Mouse (Mus musculus) left cerebral cortex, adult 6 months (tissue): Measurements from ENCODE around the gene Ermap. TPM values are rescaled to one million over a fixed set of nuclear protein-coding genes. Genes with fewer than 3 reads are reported as not detected.

Source experiments
- long read RNA-seq, 2 experiments: library from polyadenylated mRNA; unstranded; transcript quantifications; one replicate each; pipeline ENCODE4 v2.0.0; 2019 to 2020
- polyA plus RNA-seq: library from polyadenylated mRNA; unstranded; fragments of <200 nt; fragmentation: Nextera tagmentation; gene quantifications from 2 replicates; pipeline ENCODE4 v1.2.3, GENCODE M21; 2021

The Ermap gene
- 0.18 and 0.22 TPM in 2 replicates for polyA plus RNA-seq
- long read RNA-seq, experiment 1, partial matches to known transcripts = 1 of 2 reads
- long read RNA-seq, experiment 1, other reads (novel, unspliced or antisense) = 1 of 2 reads
- long read RNA-seq, experiment 2 = 0 reads

DNA sequence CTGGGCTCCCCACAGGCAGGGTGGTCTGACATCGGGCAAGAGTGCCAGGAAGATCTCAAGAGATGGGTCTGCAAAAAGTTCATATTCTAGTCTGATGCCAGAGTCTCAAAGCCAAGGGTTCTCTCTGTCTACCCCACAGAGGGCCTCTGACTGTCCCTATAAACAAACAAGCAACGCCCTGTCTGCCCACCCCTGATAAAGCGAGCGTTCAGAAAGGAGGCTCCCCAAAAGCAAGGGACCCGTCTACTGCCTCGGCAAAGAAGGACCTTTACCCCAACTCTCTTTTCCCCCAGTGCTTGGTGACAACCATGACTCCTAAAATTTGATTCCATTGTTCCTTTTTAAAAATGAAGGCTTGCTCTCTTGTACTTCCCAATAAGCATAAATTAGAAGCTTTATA, at the start of gene Ermap:
Gene Ermap (minus strand): TSS at position 148 of the 400 bp plus-strand sequence.

GRCm38 (mm10) chr4:119232410-119233255, 42.8 kb upstream of the Ermap start, which contains the start of the genes AU022252 and P3h1:
Gene AU022252, minus strand, starts transcription at chr4:119232712.
Gene P3h1, plus strand, starts transcription at chr4:119232915.

GRCm38 (mm10) chr4:119218169-119218568, 28.4 kb upstream of the Ermap start, which contains the start of gene Tmem269:
Gene Tmem269, minus strand, starts transcription at chr4:119218217.

GRCm38 (mm10) chr4:119194909-119195581, 5.2 kb upstream of the Ermap start, which contains the start of gene Svbp:
Gene Svbp, plus strand, starts transcription at chr4:119195306.

DNA sequence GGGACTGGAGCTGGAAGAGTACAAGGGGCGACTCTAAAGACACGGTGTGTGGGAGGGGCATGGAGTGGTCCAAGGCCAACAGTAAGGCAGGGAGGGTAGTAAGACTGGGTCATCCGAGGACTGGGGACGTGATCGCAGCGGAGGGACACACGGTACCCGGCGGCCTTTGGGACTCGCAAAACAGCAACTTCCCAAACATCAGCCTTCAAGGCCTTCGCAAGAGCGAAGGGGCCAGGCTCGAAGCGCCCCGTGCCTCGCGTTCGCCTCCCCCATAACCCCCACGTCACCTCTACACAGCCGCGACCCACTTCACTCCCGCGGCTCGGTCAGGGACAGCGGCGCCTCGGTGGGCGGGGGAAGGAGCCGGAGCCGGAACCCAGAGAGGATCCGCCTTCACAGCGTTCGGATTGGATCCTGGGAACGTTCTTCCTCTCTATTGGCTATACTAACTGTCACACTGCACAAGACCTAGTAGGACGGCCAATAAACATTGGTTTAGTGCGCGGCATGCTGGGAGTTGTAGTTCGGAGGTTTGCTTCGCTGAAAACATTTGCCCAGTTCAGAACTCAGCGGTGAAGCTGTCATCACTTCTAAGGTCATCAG, 15.9 kb downstream of the Ermap start, which contains the start of gene Zfp691:
Gene Zfp691 (minus strand): TSS at position 345 of the 603 bp plus-strand sequence.

Other genes starting within 250 kb of the Ermap start
- not detected in 2 replicates for gene Lao1, start 228.4 kb downstream of the Ermap start, polyA plus RNA-seq
- gene Slc2a1, start 81.3 kb downstream of the Ermap start, polyA plus RNA-seq = 14.0 and 23.4 TPM in 2 replicates
- gene Zfp691, start 15.8 kb downstream of the Ermap start, polyA plus RNA-seq = 8.6 and 13.2 TPM in 2 replicates
- gene Svbp, start 5.3 kb upstream of the Ermap start, polyA plus RNA-seq = 75.1 and 79.5 TPM in 2 replicates
- 0.47 and 0.51 TPM in 2 replicates for gene Tmem269, start 28.2 kb upstream of the Ermap start, polyA plus RNA-seq
- 19.5 and 21.6 TPM in 2 replicates for gene AU022252, start 42.7 kb upstream of the Ermap start, polyA plus RNA-seq
- gene P3h1, start 42.9 kb upstream of the Ermap start, polyA plus RNA-seq = 2.5 TPM in 2 replicates
- gene Cldn19, start 65.4 kb upstream of the Ermap start, polyA plus RNA-seq = 0.29 TPM in 2 replicates
- 35.2 and 201 TPM in 2 replicates for gene Ybx1, start 104.6 kb upstream of the Ermap start, polyA plus RNA-seq
- gene Ppih, start 130.5 kb upstream of the Ermap start, polyA plus RNA-seq = 32.2 and 40.0 TPM in 2 replicates
- 9.3 and 9.8 TPM in 2 replicates for gene Ccdc30, start 225.5 kb upstream of the Ermap start, polyA plus RNA-seq
- 13.6 and 18.8 TPM in 2 replicates for gene Ppcs, start 232.4 kb upstream of the Ermap start, polyA plus RNA-seq
- 0.50 TPM in 1 of 2 replicates, not detected in the other for gene Zmynd12, start 232.8 kb upstream of the Ermap start, polyA plus RNA-seq